Mouse (Mus musculus) frontal cortex, postnatal 36 days (tissue): ENCODE measurements around the gene Ccdc124.
A peak's percentile ranks its signal among the peaks of the same experiment; 100 is the strongest.
"Not testable (repeated sequence)": the region's sequence is repeated elsewhere in the genome, so short reads cannot be mapped to it uniquely, and the experiment has no call there.

Experiments used
- DNase-seq, 2 experiments: peaks; one replicate each; pipeline ENCODE4 v3.0.0; 2022; ENCODE audit warnings: low spot score in 2 of 2

Ccdc124 gene

GRCm38 (mm10) chr8:70822594-70822993 is 51.1 kb downstream of the Ccdc124 start:
- DNase-seq = not testable (repeated sequence)

GRCm38 (mm10) chr8:70821992-70822391 is 51.7 kb downstream of the Ccdc124 start:
- peak in 1 of 2 experiments; percentile 43 for DNase-seq

GRCm38 (mm10) chr8:70821399-70821962 is 52.3 kb downstream of the Ccdc124 start:
- peak in 1 of 2 experiments; percentile 60 for DNase-seq

- DNase-seq = no peak
Measured at GRCm38 (mm10) chr8:70820101-70820935, 53.4 kb downstream of the Ccdc124 start.
